Mouse (Mus musculus) myocyte (in vitro differentiated cells): ENCODE measurements at regions not wholly inside any gene's neighbourhood (a gene's known extent, or its start where the extent isn't known, plus 50 kb on each side); places are given as distances from the start of the nearest gene placed in this dataset.

Experiments
- H3K27me3 ChIP-seq: one replicate; pipeline ENCODE4 v1.6.1; 2011; ENCODE audit not compliant: control insufficient read depth, insufficient read depth, insufficient read length
- H3K36me3 ChIP-seq: one replicate; pipeline ENCODE4 v1.6.1; 2011; ENCODE audit not compliant: control insufficient read depth, insufficient read depth
- H3K4me2 ChIP-seq: one replicate; pipeline ENCODE4 v1.6.1; 2011; ENCODE audit warnings: low read depth, control low read depth
- H3K4me3 ChIP-seq: one replicate; pipeline ENCODE4 v1.5.1; 2011; ENCODE audit warnings: mild to moderate bottlenecking, control low read depth, moderate library complexity
- H3K79me2 ChIP-seq: one replicate; pipeline ENCODE4 v1.6.1; 2011; ENCODE audit not compliant: control insufficient read depth, insufficient read depth
- H3ac ChIP-seq: one replicate; pipeline ENCODE4 v1.6.1; 2011; ENCODE audit not compliant: control insufficient read depth, insufficient read length
- CEBPB ChIP-seq: IDR thresholded peaks from 2 replicates; pipeline ENCODE4 v1.6.1; 2011; ENCODE audit warnings: mild to moderate bottlenecking, moderate library complexity; ENCODE audit not compliant: poor library complexity, insufficient read depth, severe bottlenecking
- E2F4 ChIP-seq: IDR thresholded peaks from one replicate; pipeline ENCODE4 v1.6.1; 2011; ENCODE audit warnings: mild to moderate bottlenecking, control low read depth, moderate library complexity; ENCODE audit not compliant: insufficient read depth
- MAX ChIP-seq: IDR thresholded peaks from one replicate; pipeline ENCODE4 v1.6.1; 2011; ENCODE audit warnings: low read depth, mild to moderate bottlenecking, control low read depth
- MYOD1 ChIP-seq, 3 experiments: IDR thresholded peaks; one replicate each; pipeline ENCODE4 v1.6.1; 2011; ENCODE audit warnings: control low read depth in 2 of 3, low read depth in 2 of 3, mild to moderate bottlenecking in 2 of 3, moderate library complexity in 1 of 3; ENCODE audit not compliant: insufficient read length in 2 of 3, control insufficient read depth in 1 of 3
- MYOG ChIP-seq, 3 experiments: IDR thresholded peaks; one replicate each; pipeline ENCODE4 v1.6.1; 2011; ENCODE audit warnings: control low read depth in 2 of 3, low read depth in 2 of 3, mild to moderate bottlenecking in 2 of 3; ENCODE audit not compliant: insufficient read length in 2 of 3, control insufficient read depth in 1 of 3, insufficient read depth in 1 of 3
- POLR2A ChIP-seq: IDR thresholded peaks from one replicate; pipeline ENCODE4 v1.6.1; 2011; ENCODE audit warnings: low read depth, mild to moderate bottlenecking, control low read depth, moderate library complexity; ENCODE audit not compliant: insufficient read length
- POLR2AphosphoS2 ChIP-seq: IDR thresholded peaks from one replicate; pipeline ENCODE4 v1.6.1; 2011; ENCODE audit warnings: low read depth, control low read depth; ENCODE audit not compliant: insufficient read length
- REST ChIP-seq: IDR thresholded peaks from one replicate; pipeline ENCODE4 v1.6.1; 2011; ENCODE audit warnings: mild to moderate bottlenecking, control low read depth, moderate library complexity; ENCODE audit not compliant: insufficient read depth, insufficient read length
- SRF ChIP-seq: IDR thresholded peaks from one replicate; pipeline ENCODE4 v1.6.1; 2011; ENCODE audit warnings: low read depth; ENCODE audit not compliant: control insufficient read depth, insufficient read length
- TCF12 ChIP-seq: IDR thresholded peaks from one replicate; pipeline ENCODE4 v1.6.1; 2011; ENCODE audit warnings: mild to moderate bottlenecking, control low read depth; ENCODE audit not compliant: poor library complexity, insufficient read depth, severe bottlenecking
- TCF3 ChIP-seq: IDR thresholded peaks from one replicate; pipeline ENCODE4 v1.6.1; 2011; ENCODE audit warnings: low read depth, control low read depth; ENCODE audit not compliant: insufficient read length
- USF1 ChIP-seq: IDR thresholded peaks from one replicate; pipeline ENCODE4 v1.6.1; 2011; ENCODE audit warnings: low read depth, mild to moderate bottlenecking, control low read depth, moderate library complexity

DNA sequence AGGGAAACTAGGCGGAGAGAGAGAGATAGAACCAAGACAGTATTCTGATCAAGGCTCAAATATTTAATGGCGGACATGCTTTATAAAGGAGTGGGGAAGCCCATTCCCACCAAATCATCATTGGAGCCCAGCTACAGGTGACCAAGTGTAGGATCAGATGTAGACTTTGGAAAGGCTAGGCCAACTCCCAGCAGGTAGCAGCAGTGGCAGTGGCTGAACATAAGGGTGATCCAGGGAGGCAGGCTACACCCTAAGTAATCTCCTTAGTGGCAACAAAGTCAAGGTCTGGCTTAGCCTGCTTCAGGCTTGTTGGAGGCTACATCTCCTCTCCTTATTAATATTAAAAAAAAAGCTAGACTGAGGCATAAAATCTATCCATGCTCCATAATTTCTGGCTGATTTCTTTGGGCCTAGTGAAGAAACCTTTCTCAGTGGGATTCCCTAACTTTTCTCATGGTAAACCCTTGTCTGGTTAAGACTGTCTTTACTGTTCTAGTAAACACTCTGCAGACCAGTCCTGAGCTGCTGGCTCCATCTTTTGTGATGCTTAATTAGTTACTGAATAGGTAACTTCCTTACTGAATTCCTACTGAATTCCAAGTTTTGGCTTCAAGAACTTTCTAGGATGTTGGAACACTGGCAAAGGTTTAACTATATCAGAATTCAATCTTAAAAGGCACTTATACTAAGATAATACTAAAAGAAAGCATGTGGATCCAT is 421.7 kb upstream of the Pabpc4l start:
- no peaks in the 10 kb centered on the region for H3K36me3 ChIP-seq
- no peak for TF ChIP-seq MYOD1 (IDR thresholded peaks at IDR 0.05; ENCODE audit: control insufficient read depth in 1 of 3, insufficient read length in 2 of 3, low read depth in 2 of 3)
- TF ChIP-seq POLR2AphosphoS2 = no peak
- no peak overlapping the region for H3ac ChIP-seq
- no peaks in the 10 kb centered on the region for H3K79me2 ChIP-seq
- no peaks in the 10 kb centered on the region for H3K27me3 ChIP-seq
- no peak overlapping the region for H3K4me2 ChIP-seq
- H3K4me3 ChIP-seq = no peak overlapping the region

DNA sequence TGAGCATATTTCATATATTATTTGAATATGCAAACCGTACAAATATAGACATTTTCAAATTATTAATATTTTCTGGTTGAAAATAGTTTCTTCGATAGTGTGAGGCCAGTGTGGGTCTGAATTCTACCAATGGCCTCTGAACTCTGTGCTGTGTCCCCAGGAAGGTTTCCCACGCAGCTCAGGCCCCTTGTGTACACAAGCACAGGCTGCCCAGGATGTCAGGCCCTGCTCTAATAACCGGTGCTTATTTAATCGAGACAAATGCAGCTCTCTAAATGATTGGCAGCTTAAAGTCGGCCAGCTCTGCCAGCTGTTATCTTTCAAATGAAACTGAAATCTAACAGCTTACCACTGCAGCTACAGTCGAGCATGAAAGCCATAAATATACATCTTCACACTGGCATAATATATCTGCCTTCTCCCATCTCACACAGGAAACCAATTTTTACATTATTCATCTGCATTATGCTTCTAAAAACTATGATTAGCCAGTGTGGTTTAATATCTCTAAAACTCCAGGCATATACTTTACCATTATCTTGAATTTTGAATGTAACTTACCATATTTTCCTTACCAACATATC is 400.5 kb upstream of the Pabpc4l start:
- no peaks in the 10 kb centered on the region for H3K79me2 ChIP-seq
- no peak overlapping the region for H3K4me3 ChIP-seq
- H3K27me3 ChIP-seq = no peaks in the 10 kb centered on the region
- H3ac ChIP-seq = no peak overlapping the region
- no peak overlapping the region for H3K4me2 ChIP-seq
- no peak for TF ChIP-seq REST
- no peak for TF ChIP-seq MYOD1 (IDR thresholded peaks at IDR 0.05; ENCODE audit: control insufficient read depth in 1 of 3, insufficient read length in 2 of 3, low read depth in 2 of 3)
- no peak for TF ChIP-seq POLR2AphosphoS2
- no peak for TF ChIP-seq TCF3
- TF ChIP-seq SRF = no peak
- no peak for TF ChIP-seq MYOG (IDR thresholded peaks at IDR 0.05; ENCODE audit: control insufficient read depth in 1 of 3, insufficient read depth in 1 of 3, insufficient read length in 2 of 3, low read depth in 2 of 3)
- no peak for TF ChIP-seq CEBPB
- TF ChIP-seq TCF12 = no peak
- no peak for TF ChIP-seq USF1
- TF ChIP-seq MAX = no peak
- TF ChIP-seq POLR2A = no peak
- TF ChIP-seq E2F4 = no peak
- no peaks in the 10 kb centered on the region for H3K36me3 ChIP-seq

DNA sequence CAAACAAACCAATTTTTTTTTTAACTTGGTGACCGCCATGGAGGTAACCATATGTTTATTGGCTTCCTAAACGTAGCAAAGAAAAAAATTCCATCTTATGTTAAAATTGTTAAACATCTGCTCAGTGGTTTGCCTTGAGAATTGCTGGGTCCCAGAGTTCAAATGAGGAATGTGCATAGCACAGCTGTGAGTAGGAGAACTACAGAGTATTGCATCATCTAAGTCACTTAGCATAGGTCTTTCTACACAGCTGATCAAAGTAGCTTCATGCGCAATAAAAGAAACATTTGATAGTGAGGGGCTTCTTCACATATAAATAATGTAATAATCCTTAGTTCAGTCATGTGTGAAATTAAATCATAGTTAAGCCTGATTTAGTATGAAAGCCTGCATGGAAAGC is 380.7 kb upstream of the Pabpc4l start:
- H3K36me3 ChIP-seq = no peaks in the 10 kb centered on the region
- no peaks in the 10 kb centered on the region for H3K79me2 ChIP-seq
- no peak overlapping the region for H3ac ChIP-seq
- no peak for TF ChIP-seq E2F4
- no peak for TF ChIP-seq TCF3
- TF ChIP-seq MYOG (IDR thresholded peaks at IDR 0.05; ENCODE audit: control insufficient read depth in 1 of 3, insufficient read depth in 1 of 3, insufficient read length in 2 of 3, low read depth in 2 of 3) = no peak
- no peak for TF ChIP-seq MYOD1 (IDR thresholded peaks at IDR 0.05; ENCODE audit: control insufficient read depth in 1 of 3, insufficient read length in 2 of 3, low read depth in 2 of 3)
- TF ChIP-seq POLR2AphosphoS2 = no peak
- TF ChIP-seq CEBPB = peak; percentile 87
- TF ChIP-seq REST = no peak
- peak overlapping the region; percentile 34 for H3K4me2 ChIP-seq
- no peak overlapping the region for H3K4me3 ChIP-seq
- H3K27me3 ChIP-seq = no peaks in the 10 kb centered on the region
